Mouse (Mus musculus): Measurements from ENCODE around the gene Hells. TPM values are rescaled to one million over a fixed set of nuclear protein-coding genes. Genes with fewer than 3 reads are reported as not detected.

Gene Hells
- 29.6 and 37.8 TPM in 2 replicates for polyA plus RNA-seq (2015; fragmentation: Nextera tagmentation; extraction: Ambion mirVana)

DNA sequence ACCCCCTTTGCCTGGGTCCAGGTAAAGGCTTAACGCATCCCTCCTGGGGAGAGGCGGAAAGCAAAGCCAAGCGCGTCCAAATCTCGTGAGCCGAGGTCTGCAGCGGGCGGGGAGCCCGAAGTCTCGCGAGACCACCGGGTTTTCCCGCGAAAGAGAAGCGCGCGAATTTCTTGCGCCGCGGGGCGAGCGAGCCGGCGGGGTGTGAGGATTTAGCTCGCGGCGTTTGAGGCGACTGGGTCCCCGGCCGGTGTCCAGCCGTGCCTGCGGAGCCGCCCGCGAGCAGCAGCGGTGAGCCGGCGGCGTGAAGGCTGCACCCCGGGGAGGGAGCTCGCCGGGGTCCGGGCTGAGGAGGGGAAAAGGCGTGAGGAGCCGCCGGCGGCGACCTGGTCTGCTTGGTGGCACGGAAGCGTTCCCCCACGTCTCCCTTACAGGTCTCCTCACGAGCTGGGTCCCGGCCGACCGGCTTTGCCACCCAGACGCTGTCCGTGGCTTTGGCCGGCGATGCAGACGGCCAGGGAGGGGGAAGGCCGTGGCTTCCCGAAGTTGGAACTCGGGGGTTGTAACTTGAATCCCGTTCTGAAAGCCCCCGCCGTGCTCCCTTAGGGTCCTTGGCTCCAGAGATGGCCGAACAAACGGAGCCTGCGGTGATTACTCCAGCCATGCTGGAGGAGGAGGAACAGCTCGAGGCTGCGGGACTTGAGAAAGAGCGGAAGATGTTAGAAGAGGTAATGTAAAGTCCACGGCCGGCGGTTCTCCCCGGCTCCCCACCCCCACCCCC is at the start of gene Hells:
Gene Hells, plus strand, starts transcription at position 128 of the 778 bp plus-strand sequence.
- WGBS: under 1% methylated on average over 76 of the region's 76 CpGs
- peak within 1 kb of the TSS; percentile 91 for H3K9ac ChIP-seq (ENCODE audit: low read depth, low read length)
- no peaks in the 10 kb centered on the region for H3K27me3 ChIP-seq (replicated peaks; ENCODE audit: control insufficient read depth, insufficient read depth, low read length)
- H3K27ac ChIP-seq (ENCODE audit: low read length): peak within 1 kb of the TSS; percentile 74
- peak within 1 kb of the TSS; percentile 92 for H3K4me3 ChIP-seq (ENCODE audit: low read length)
- H3K9me3 ChIP-seq (ENCODE audit: control insufficient read depth, low read length): no peaks in the 10 kb centered on the region
- peak; percentile 88 for ATAC-seq
- H3K4me1 ChIP-seq (ENCODE audit: control insufficient read depth, insufficient read depth, low read length): peaks cover 7% of the 10 kb centered on the region; the same call in 1 of the 2 replicates
- 0 out of 2 replicates have a peak, but pooled peaks cover 2% of the 10 kb centered on the region for H3K36me3 ChIP-seq (ENCODE audit: control insufficient read depth, insufficient read depth, low read length)
- H3K4me2 ChIP-seq (ENCODE audit: low read depth, low read length): peak within 1 kb of the TSS; percentile 88

DNA sequence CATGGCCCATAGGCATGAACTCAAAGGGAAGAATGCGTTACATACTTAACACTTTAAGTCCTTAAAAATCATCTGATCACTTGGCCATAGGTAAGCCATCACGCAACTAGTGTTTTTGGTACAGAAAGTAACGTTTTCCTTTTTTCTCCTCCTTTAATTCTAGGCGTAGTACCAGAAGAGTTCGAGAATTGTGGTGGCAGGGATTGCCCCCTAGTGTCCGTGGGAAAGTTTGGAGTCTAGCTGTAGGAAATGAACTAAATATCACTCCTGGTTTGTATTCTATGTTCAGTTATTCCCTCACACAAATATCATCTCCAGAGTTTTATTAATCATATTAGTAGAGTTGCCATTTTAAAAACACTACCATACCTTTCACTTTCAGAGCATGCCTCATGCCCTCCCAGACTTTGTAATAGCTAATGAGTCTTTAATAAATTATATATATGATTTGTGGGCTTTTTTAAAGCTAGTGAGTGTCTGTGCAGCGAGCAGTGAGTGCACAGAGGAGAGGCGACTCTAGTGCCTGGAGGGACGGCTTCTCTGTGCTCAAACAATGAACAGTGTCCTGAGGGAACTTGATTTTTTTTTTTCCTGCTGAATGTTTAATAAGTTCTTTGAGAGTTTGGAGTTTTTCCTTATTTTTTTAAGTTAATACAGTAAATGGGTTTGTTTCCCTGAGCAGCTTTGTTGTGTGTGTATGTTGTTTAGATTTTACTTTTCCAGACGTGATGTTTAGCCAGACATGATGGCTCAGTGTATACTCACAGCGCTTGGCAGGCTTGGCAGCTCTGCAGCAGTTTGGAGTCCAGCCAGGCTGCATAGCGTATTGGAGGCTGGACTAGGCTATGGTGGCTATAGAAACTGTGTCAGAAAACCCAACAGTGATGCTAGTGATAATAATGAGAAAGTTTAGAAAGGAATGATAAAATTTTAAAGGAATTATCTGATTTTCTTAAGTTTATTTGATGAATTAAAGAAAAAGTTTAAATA is 29.3 kb upstream of the Hells start:
- no peak for ATAC-seq
- Histone ChIP-seq H3K27me3 (replicated peaks; ENCODE audit: control insufficient read depth, insufficient read depth, low read length) (no peaks in the 10 kb centered on the region), H3K36me3 (ENCODE audit: control insufficient read depth, insufficient read depth, low read length) (no peaks in the 10 kb centered on the region), H3K4me3 (ENCODE audit: low read length) (no peak overlapping the region), H3K9me3 (ENCODE audit: control insufficient read depth, low read length) (no peaks in the 10 kb centered on the region), H3K4me2 (ENCODE audit: low read depth, low read length) (no peak overlapping the region), H3K4me1 (ENCODE audit: control insufficient read depth, insufficient read depth, low read length) (no peaks in the 10 kb centered on the region), H3K9ac (ENCODE audit: low read depth, low read length) (no peak overlapping the region), H3K27ac (ENCODE audit: low read length) (no peak overlapping the region)
- 63% methylated on average over 12 of the region's 12 CpGs for WGBS

DNA sequence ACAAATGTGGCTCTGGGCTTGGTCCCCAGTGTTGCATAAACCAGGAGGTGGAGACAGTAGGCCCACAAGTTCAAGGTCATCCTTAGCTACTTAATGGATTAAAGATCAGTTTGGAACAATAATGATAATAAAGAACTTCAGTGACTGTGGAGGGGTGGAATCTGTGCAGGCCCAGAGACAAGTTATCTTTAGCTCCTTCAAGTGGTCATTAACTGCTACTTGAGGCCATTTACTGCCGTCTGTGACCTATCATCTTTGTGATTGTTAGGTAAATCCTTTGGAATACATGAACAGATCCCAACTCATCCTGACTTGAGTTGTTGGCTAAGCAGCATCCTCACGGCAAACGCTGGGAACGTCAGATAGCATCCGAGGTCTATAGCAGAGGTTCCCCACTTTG is 28.2 kb upstream of the Hells start:
- Histone ChIP-seq H3K27ac (ENCODE audit: low read length) (no peak overlapping the region), H3K4me3 (ENCODE audit: low read length) (no peak overlapping the region), H3K4me2 (ENCODE audit: low read depth, low read length) (no peak overlapping the region), H3K9me3 (ENCODE audit: control insufficient read depth, low read length) (no peaks in the 10 kb centered on the region), H3K36me3 (ENCODE audit: control insufficient read depth, insufficient read depth, low read length) (no peaks in the 10 kb centered on the region), H3K27me3 (replicated peaks; ENCODE audit: control insufficient read depth, insufficient read depth, low read length) (no peaks in the 10 kb centered on the region), H3K9ac (ENCODE audit: low read depth, low read length) (no peak overlapping the region), H3K4me1 (ENCODE audit: control insufficient read depth, insufficient read depth, low read length) (no peaks in the 10 kb centered on the region)
- 82% methylated on average over 5 of the region's 5 CpGs for WGBS
- no peak for ATAC-seq

DNA sequence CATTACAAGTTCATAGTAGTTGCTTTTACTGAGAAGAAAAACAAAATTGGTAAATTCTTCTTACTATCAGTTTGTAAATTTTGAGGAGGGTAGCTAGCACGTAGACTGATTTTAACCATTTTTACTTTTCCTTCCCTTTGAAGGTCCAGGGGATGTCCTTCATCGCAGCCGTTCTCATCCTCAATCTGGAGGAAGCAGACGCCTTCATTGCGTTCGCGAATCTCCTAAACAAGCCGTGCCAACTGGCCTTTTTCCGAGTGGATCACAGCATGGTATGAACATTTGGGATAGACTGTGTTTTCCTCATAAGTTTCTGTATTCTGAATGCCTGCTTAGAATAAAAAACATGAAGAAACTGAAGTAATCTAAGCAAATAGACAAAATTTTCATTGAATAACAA is 16.9 kb upstream of the Hells start:
- no peak for ATAC-seq
- Histone ChIP-seq H3K4me3 (ENCODE audit: low read length) (no peak overlapping the region), H3K36me3 (ENCODE audit: control insufficient read depth, insufficient read depth, low read length) (no peaks in the 10 kb centered on the region), H3K9me3 (ENCODE audit: control insufficient read depth, low read length) (no peaks in the 10 kb centered on the region), H3K4me1 (ENCODE audit: control insufficient read depth, insufficient read depth, low read length) (no peaks in the 10 kb centered on the region), H3K4me2 (ENCODE audit: low read depth, low read length) (no peak overlapping the region), H3K27ac (ENCODE audit: low read length) (no peak overlapping the region), H3K9ac (ENCODE audit: low read depth, low read length) (no peak overlapping the region), H3K27me3 (replicated peaks; ENCODE audit: control insufficient read depth, insufficient read depth, low read length) (no peaks in the 10 kb centered on the region)
- 93% methylated on average over 9 of the region's 9 CpGs for WGBS

DNA sequence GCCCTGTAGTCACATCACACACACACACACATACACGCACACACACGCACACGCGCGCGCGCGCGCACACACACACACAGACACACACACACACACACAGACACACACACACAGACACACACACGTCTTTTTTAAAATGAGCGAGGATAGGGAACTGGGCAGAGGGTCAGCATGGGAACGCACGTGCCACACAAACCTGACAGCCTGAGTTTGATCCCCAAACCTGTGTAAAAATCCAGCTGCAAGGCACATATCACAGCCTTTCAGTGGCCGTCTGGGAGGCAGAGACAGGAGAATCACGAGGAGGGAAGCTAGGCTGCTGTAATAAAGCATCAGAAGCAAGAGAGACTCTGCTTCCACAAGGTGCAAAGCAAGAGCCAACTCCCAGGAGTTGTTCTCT is 15.8 kb upstream of the Hells start:
- ATAC-seq: no peak
- Histone ChIP-seq H3K9me3 (ENCODE audit: control insufficient read depth, low read length) (no peaks in the 10 kb centered on the region), H3K36me3 (ENCODE audit: control insufficient read depth, insufficient read depth, low read length) (no peaks in the 10 kb centered on the region), H3K4me3 (ENCODE audit: low read length) (no peak overlapping the region), H3K27ac (ENCODE audit: low read length) (no peak overlapping the region), H3K4me1 (ENCODE audit: control insufficient read depth, insufficient read depth, low read length) (no peaks in the 10 kb centered on the region), H3K9ac (ENCODE audit: low read depth, low read length) (no peak overlapping the region), H3K27me3 (replicated peaks; ENCODE audit: control insufficient read depth, insufficient read depth, low read length) (no peaks in the 10 kb centered on the region), H3K4me2 (ENCODE audit: low read depth, low read length) (no peak overlapping the region)
- WGBS: 93% methylated on average over 15 of the region's 15 CpGs

DNA sequence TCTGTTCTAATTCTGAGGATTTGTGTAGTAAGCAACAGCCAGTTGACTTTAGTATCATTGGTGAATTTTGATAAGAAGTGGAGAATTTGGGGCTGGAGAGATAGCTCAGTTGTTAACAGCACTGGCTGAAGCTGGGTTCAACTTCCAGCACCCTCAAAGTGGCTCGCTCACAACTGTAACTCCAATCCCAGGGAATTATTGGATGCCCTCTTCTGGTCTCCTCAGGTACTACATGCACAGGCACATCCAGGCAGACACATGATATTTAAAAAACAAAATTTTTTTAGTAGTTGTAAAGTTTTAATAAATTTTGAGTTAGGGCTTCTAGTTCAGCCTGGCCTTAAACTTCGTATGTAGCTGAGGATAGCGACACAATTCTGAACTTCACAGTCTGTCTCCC is 15.0 kb upstream of the Hells start:
- Histone ChIP-seq H3K9me3 (ENCODE audit: control insufficient read depth, low read length) (no peaks in the 10 kb centered on the region), H3K4me2 (ENCODE audit: low read depth, low read length) (no peak overlapping the region), H3K4me3 (ENCODE audit: low read length) (no peak overlapping the region), H3K27ac (ENCODE audit: low read length) (no peak overlapping the region), H3K36me3 (ENCODE audit: control insufficient read depth, insufficient read depth, low read length) (no peaks in the 10 kb centered on the region), H3K27me3 (replicated peaks; ENCODE audit: control insufficient read depth, insufficient read depth, low read length) (no peaks in the 10 kb centered on the region), H3K4me1 (ENCODE audit: control insufficient read depth, insufficient read depth, low read length) (no peaks in the 10 kb centered on the region), H3K9ac (ENCODE audit: low read depth, low read length) (no peak overlapping the region)
- no peak for ATAC-seq
- 53% methylated on average over 3 of the region's 3 CpGs for WGBS

DNA sequence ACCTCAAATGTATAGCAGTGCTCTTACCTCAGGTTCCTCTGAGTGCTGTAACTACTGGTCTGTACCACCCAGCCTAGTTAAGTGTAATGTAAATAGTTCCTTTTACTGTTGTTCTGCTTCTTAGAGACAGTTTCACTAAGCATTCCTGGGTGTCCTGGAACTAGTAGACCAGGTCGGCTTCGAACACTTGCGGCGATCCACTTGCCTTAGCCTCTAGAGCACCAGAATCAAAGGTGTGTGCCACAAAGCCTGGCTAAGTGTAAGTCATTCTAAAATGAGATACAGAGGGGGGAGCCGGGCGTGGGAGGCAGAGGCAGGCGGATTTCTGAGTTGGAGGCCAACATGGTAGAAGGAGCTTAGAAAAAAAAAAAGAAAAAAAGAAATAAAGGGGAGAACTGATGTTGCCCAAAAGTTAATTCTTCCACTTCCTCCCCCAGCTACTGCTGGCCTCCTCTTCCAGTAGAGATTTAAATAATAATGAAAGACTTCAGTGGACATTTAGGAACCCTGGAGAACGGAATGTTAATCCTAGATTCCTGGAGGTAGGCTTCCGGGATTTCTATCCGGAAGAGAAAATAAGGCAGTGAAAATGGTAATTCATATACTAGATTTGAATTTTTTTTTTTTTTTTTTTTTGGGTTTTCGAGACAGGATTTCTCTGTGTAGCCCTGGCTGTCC is 2.1 kb upstream of the Hells start:
- Histone ChIP-seq H3K27me3 (replicated peaks; ENCODE audit: control insufficient read depth, insufficient read depth, low read length) (no peaks in the 10 kb centered on the region), H3K4me3 (ENCODE audit: low read length) (no peak overlapping the region), H3K9ac (ENCODE audit: low read depth, low read length) (no peak overlapping the region), H3K4me2 (ENCODE audit: low read depth, low read length) (no peak overlapping the region), H3K27ac (ENCODE audit: low read length) (no peak overlapping the region), H3K4me1 (ENCODE audit: control insufficient read depth, insufficient read depth, low read length) (peaks cover 7% of the 10 kb centered on the region; the same call in 1 of the 2 replicates), H3K36me3 (ENCODE audit: control insufficient read depth, insufficient read depth, low read length) (no peaks in the 10 kb centered on the region), H3K9me3 (ENCODE audit: control insufficient read depth, low read length) (no peaks in the 10 kb centered on the region)
- no peak for ATAC-seq
- 95% methylated on average over 10 of the region's 11 CpGs for WGBS

DNA sequence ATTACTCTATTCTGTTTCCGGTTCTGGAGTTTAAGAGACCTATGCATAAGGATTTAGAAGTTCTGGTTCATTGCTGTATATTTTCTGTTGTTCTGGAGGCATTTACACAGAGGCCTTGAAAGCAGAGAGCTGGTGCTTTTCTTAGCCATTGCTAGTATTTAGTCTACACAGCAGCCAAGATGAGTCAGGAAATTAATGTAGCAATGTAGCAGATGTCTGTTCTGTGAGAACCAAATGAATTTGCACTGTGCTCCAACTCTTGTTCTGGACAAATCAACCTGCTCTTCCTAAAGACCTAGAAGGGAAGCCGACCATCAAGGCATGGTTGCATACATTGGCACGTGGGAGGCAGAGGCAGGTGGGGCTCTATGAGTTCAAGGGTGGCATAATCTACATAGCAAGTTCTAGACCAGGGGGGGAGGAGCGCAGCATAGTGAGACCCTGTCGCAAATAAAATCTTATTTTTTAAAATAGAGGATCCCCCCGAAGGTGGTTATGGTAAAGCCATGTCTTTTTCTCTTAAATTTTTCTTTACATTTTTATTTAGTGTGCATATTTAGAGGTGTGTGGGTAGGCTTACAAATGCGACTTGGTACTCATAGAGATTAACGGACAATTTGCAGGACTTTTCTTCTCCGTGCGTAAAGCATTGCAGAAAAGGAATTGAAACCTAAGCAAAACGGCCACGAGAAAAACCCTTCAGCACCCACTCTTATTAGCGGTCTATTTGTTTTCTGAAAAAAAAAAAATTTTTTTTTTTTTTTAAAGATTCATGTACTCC is 1.1 kb upstream of the Hells start:
- Histone ChIP-seq H3K4me2 (ENCODE audit: low read depth, low read length) (peak overlapping the region; percentile 88), H3K9ac (ENCODE audit: low read depth, low read length) (peak overlapping the region; percentile 91; the same call in 1 of the 2 replicates), H3K9me3 (ENCODE audit: control insufficient read depth, low read length) (no peaks in the 10 kb centered on the region), H3K36me3 (ENCODE audit: control insufficient read depth, insufficient read depth, low read length) (no peaks in the 10 kb centered on the region), H3K27ac (ENCODE audit: low read length) (no peak overlapping the region), H3K27me3 (replicated peaks; ENCODE audit: control insufficient read depth, insufficient read depth, low read length) (no peaks in the 10 kb centered on the region), H3K4me3 (ENCODE audit: low read length) (peak overlapping the region; percentile 92), H3K4me1 (ENCODE audit: control insufficient read depth, insufficient read depth, low read length) (peaks cover 7% of the 10 kb centered on the region; the same call in 1 of the 2 replicates)
- ATAC-seq: no peak
- 64% methylated on average over 13 of the region's 13 CpGs for WGBS
